Comparison of ENCODE assay signal across 19 mouse cellular contexts in the genomic region with DNA sequence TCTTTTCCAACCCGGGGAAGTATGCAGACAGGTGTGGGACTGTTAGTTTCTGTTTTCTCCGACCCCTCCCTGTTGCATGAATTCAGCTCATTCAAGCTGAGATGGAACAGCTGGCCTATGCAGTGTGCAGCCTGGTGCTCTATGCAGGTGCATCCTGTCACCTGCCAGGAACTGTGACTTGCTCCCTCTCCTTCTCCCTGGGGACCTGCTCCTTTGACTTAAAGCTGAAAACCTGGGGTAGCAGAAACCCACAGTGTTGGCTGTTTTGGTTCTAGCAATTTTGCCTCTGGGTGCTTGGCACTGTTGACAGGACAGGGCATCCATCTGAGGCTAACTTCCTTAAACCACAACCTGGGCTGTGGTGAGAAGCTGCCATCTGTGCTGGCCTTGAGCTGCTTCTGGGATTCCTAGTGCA. TPM values are rescaled to one million over a fixed set of nuclear protein-coding genes. Genes with fewer than 3 reads are reported as not detected.
DNase-seq lines count a peak whose midpoint lies in the region; ATAC-seq and TF ChIP-seq lines count a peak whose summit lies in the region.
"Had no signal": no experiment of that assay in that cellular context is flagged by ENCODE, and none has a peak within 500 bp of the region (broad histone marks: within the 10 kb centered on the region; RNA-seq: fewer than 3 reads in every experiment).

No protein-coding gene starts in this region.

- no peaks in the 10 kb centered on the region for H3K27me3 ChIP-seq in hindbrain, postnatal 0 days (ENCODE audit: insufficient read depth, low read length)
- no peaks in the 10 kb centered on the region for H3K27me3 ChIP-seq in hindbrain, embryonic 16.5 days (replicated peaks; ENCODE audit: control insufficient read depth, insufficient read depth, low read length)
- peaks cover 1% of the 10 kb centered on the region for H3K27me3 ChIP-seq in CH12.LX (replicated peaks)
- H3K27me3 ChIP-seq: hindbrain, embryonic 15.5 days; neural tube, embryonic 12.5 days had no signal

- no peaks in the 10 kb centered on the region for H3K36me3 ChIP-seq in hindbrain, postnatal 0 days (ENCODE audit: insufficient read depth, low read length)
- H3K36me3 ChIP-seq in hindbrain, embryonic 16.5 days (ENCODE audit: control insufficient read depth, insufficient read depth, low read length) = no peaks in the 10 kb centered on the region
- no peaks in the 10 kb centered on the region for H3K36me3 ChIP-seq in CH12.LX (replicated peaks in 1 of 2; ENCODE audit: control insufficient read depth in 1 of 2, insufficient read depth in 1 of 2, low read length in 1 of 2)
- H3K36me3 ChIP-seq: hindbrain, embryonic 15.5 days; neural tube, embryonic 12.5 days had no signal

- peak; percentile 7 for DNase-seq in hindbrain, postnatal 0 days (ENCODE audit: low spot score)
- DNase-seq in 3T3-L1 (ENCODE audit: low read depth, low spot score) (peak; percentile 18), CH12.LX (ENCODE audit: extremely low read depth) (peak; percentile 40)
- peak; percentile 63 to 82 for DNase-seq in thymus, adult 18-20 months
- DNase-seq in kidney, adult 11 months = no peak
- DNase-seq in adrenal gland, postnatal 36 days = no peak
- DNase-seq: adrenal gland, adult 2 months; cerebellum, postnatal 25 days; heart, postnatal 10 days; kidney, adult 8-10 months; lung, adult 18-20 months; spleen, adult 18-20 months had no signal

- no peaks in the 10 kb centered on the region for H3K9me3 ChIP-seq in hindbrain, postnatal 0 days (ENCODE audit: low read length)
- H3K9me3 ChIP-seq in hindbrain, embryonic 16.5 days (ENCODE audit: control insufficient read depth, low read length) = no peaks in the 10 kb centered on the region
- H3K9me3 ChIP-seq in CH12.LX (replicated peaks; ENCODE audit: low read length) = no peaks in the 10 kb centered on the region
- H3K9me3 ChIP-seq: hindbrain, embryonic 15.5 days; neural tube, embryonic 12.5 days had no signal

- no peak overlapping the region for H3K9ac ChIP-seq in hindbrain, postnatal 0 days (replicated peaks; ENCODE audit: low read length)
- H3K9ac ChIP-seq in hindbrain, embryonic 16.5 days (ENCODE audit: low read depth, low read length) = no peak overlapping the region
- H3K9ac ChIP-seq in CH12.LX (ENCODE audit: insufficient read depth, low read depth) = no peak overlapping the region
- H3K9ac ChIP-seq: hindbrain, embryonic 15.5 days; neural tube, embryonic 12.5 days had no signal

- H3K4me3 ChIP-seq in hindbrain, postnatal 0 days (ENCODE audit: low read length) = no peak overlapping the region
- H3K4me3 ChIP-seq in hindbrain, embryonic 16.5 days (ENCODE audit: low read length) = no peak overlapping the region
- H3K4me3 ChIP-seq in CH12.LX (replicated peaks in 1 of 3; ENCODE audit: low read depth in 2 of 3, low read length in 2 of 3, poor library complexity in 1 of 3) = no peak overlapping the region
- H3K4me3 ChIP-seq: hindbrain, embryonic 15.5 days; neural tube, embryonic 12.5 days had no signal

- in situ Hi-C loops in CH12.LX (cut with MboI; ENCODE audit: low pct_ligation_motif_present, low pct_unique_long_range_greater_than_20kb, low sequenced_read_pairs) = no loop called here

- no peak for TF ChIP-seq POLR2A in CH12.LX (IDR thresholded peaks at IDR 0.05; ENCODE audit: low read depth, low read length)

- H3K79me2 ChIP-seq in CH12.LX (replicated peaks; ENCODE audit: control insufficient read depth, extremely low read depth, insufficient read depth, poor library complexity, severe bottlenecking) = no peaks in the 10 kb centered on the region

- 49% methylated on average over 2 of the region's 2 CpGs for WGBS in hindbrain, postnatal 0 days
- 85% methylated on average over 2 of the region's 2 CpGs for WGBS in hindbrain, embryonic 16.5 days

- no peak for ATAC-seq in hindbrain, postnatal 0 days
- no peak for ATAC-seq in hindbrain, embryonic 16.5 days
- ATAC-seq: midbrain, embryonic 16.5 days had no signal

- H3K4me1 ChIP-seq in hindbrain, postnatal 0 days (ENCODE audit: insufficient read depth, low read length) = no peaks in the 10 kb centered on the region; the same call in 1 of the 2 replicates
- H3K4me1 ChIP-seq in hindbrain, embryonic 16.5 days (ENCODE audit: control insufficient read depth, insufficient read depth, low read depth, low read length) = no peaks in the 10 kb centered on the region
- H3K4me1 ChIP-seq in CH12.LX (ENCODE audit: control insufficient read depth in 1 of 2, insufficient read depth in 2 of 2) = peaks cover 0 to 9% of the 10 kb centered on the region in 2 experiments; a peak in 3 of 4 replicates
- H3K4me1 ChIP-seq: hindbrain, embryonic 15.5 days had no signal

- no peak for TF ChIP-seq RAD21 in CH12.LX (IDR thresholded peaks at IDR 0.05; ENCODE audit: low read depth, low read length)

- 0 out of 2 replicates have a peak overlapping the region, but pooled peaks have one; percentile 15 for H3K27ac ChIP-seq in hindbrain, postnatal 0 days
- no peak overlapping the region for H3K27ac ChIP-seq in hindbrain, embryonic 16.5 days (ENCODE audit: low read depth, low read length)
- H3K27ac ChIP-seq in CH12.LX (ENCODE audit: insufficient read depth, low read depth) = no peak overlapping the region
- H3K27ac ChIP-seq: hindbrain, embryonic 15.5 days; macrophage; neural tube, embryonic 12.5 days had no signal

- dilution Hi-C loops in CH12.LX (cut with MboI; ENCODE audit: extremely low pct_ligation_motif_present, extremely low pct_unique_long_range_greater_than_20kb, low sequenced_read_pairs) = no loop called here

- peak; percentile 51; the same call in 1 of the 2 replicates for TF ChIP-seq EP300 in CH12.LX (IDR thresholded peaks at IDR 0.05; ENCODE audit: low read length)

- H3K4me2 ChIP-seq in hindbrain, postnatal 0 days (ENCODE audit: low read depth, low read length) = no peak overlapping the region
- no peak overlapping the region for H3K4me2 ChIP-seq in hindbrain, embryonic 16.5 days (ENCODE audit: low read length)
- no peak overlapping the region for H3K4me2 ChIP-seq in CH12.LX (ENCODE audit: insufficient read depth, low read depth, poor library complexity, severe bottlenecking)
- H3K4me2 ChIP-seq: hindbrain, embryonic 15.5 days; neural tube, embryonic 12.5 days had no signal

- TF ChIP-seq CTCF in hindbrain, postnatal 0 days (IDR thresholded peaks at IDR 0.05; ENCODE audit: low read depth) = no peak
- no peak for TF ChIP-seq CTCF in CH12.LX (conservative IDR thresholded peaks at IDR 0.05 in 1 of 2, IDR thresholded peaks at IDR 0.05 in 1 of 2; ENCODE audit: low read depth in 2 of 2, low read length in 2 of 2)

TF ChIP-seq in CH12.LX, 34 proteins besides CTCF, POLR2A, EP300 and RAD21:
- TF ChIP-seq MXI1 (IDR thresholded peaks at IDR 0.05; ENCODE audit: low read depth, low read length) = no peak
- no peak for TF ChIP-seq UBTF (IDR thresholded peaks at IDR 0.05; ENCODE audit: low read depth, low read length)
- TF ChIP-seq BHLHE40 (IDR thresholded peaks at IDR 0.05; ENCODE audit: low read depth, low read length) = peak; percentile 69
- TF ChIP-seq MEF2A (IDR thresholded peaks at IDR 0.05; ENCODE audit: borderline replicate concordance, low read depth, low read length) = no peak
- TF ChIP-seq ZKSCAN1 (IDR thresholded peaks at IDR 0.05; ENCODE audit: borderline replicate concordance, low read depth, low read length) = no peak
- TF ChIP-seq PAX5 (IDR thresholded peaks at IDR 0.05; ENCODE audit: low read length) = no peak
- no peak for TF ChIP-seq HCFC1 (IDR thresholded peaks at IDR 0.05; ENCODE audit: low read depth, low read length)
- peak; percentile 76 for TF ChIP-seq TCF12 (IDR thresholded peaks at IDR 0.05; ENCODE audit: low read depth, low read length)
- TF ChIP-seq ETS1 (conservative IDR thresholded peaks at IDR 0.05; ENCODE audit: low read depth, low read length) = peak; percentile 34; the same call in 1 of the 2 replicates
- no peak for TF ChIP-seq E2F4 (IDR thresholded peaks at IDR 0.05; ENCODE audit: insufficient replicate concordance, low read depth, low read length)

RNA-seq across cellular contexts. Expression of a gene that starts 30.8 kb away (rescaled TPM):
- 0.83 and 2.2 TPM in 2 replicates for total RNA-seq in hindbrain, postnatal 0 days (2014; rRNA removed)
- polyA plus RNA-seq in hindbrain, postnatal 0 days (2015; fragmentation: Nextera tagmentation; extraction: Ambion mirVana) = 0.80 and 0.83 TPM in 2 replicates
- polyA plus RNA-seq in hindbrain, embryonic 16.5 days (2015; fragmentation: Nextera tagmentation; extraction: Ambion mirVana) = 0.66 and 0.67 TPM in 2 replicates
- total RNA-seq in CH12.LX (2012; rRNA removed) (not detected in 2 replicates), CH12.LX (2014; rRNA removed) (not detected in 2 replicates)
- polyA plus RNA-seq in CH12.LX (2012; ENCODE audit: insufficient read length, low read depth) = not detected in 2 replicates
- 1 to 10 TPM in 1 of 2 experiments, under 1 TPM in 1; 0.60 to 1.1 TPM for total RNA-seq in adrenal gland, postnatal 36 days (2021)
- total RNA-seq: granulocyte monocyte progenitor cell, adult 5-6 weeks; heart, postnatal 10 days had no signal
- polyA plus RNA-seq: embryonic facial prominence, embryonic 11.5 days; macrophage had no signal

Comparison
In these comparisons a context has a peak if more than half of its experiments do, and no peak if none do; other contexts are left out.
1. DNase-seq: peak in hindbrain, postnatal 0 days (single experiment), 3T3-L1 (single experiment), CH12.LX (single experiment) and thymus, adult 18-20 months (2 of 2); none in kidney, adult 11 months (single experiment) and adrenal gland, postnatal 36 days (0 of 2).